Mouse (Mus musculus) layer of hippocampus, adult 2 months (tissue): ENCODE results near the gene Maz. TPM values are rescaled to one million over a fixed set of nuclear protein-coding genes. Genes with fewer than 3 reads are reported as not detected.
A peak's percentile ranks its signal among the peaks of the same experiment; 100 is the strongest.

Experiments used
- DNase-seq, 2 experiments: peaks; one replicate each; pipeline ENCODE4 v3.0.0; 2022; ENCODE audit warnings: low spot score in 2 of 2
- H3K27ac ChIP-seq: fragments of 200-600 bp; 2 replicates; pipeline ENCODE4 v1.8.1; 2022
- H3K4me3 ChIP-seq: fragments of 200-600 bp; 2 replicates; pipeline ENCODE4 v1.8.1; 2022; ENCODE audit warnings: mild to moderate bottlenecking
- CTCF ChIP-seq: fragments of 200-600 bp; conservative IDR thresholded peaks from 2 replicates; pipeline ENCODE4 v1.8.1; 2022; ENCODE audit warnings: antibody characterized with exemption, mild to moderate bottlenecking, moderate library complexity
- total RNA-seq, 2 experiments: library from RNA; stranded (reverse); gene quantifications; 2 replicates each; pipeline ENCODE4 v1.2.3; 2021

The Maz gene
- total RNA-seq, 2 experiments from 2014 or later = 242 to 258 TPM

GRCm38 (mm10) chr7:127026161-127026600 is 656 bp downstream of the Maz start:
- peak in 1 of 2 experiments; percentile 59 for DNase-seq

GRCm38 (mm10) chr7:127025556-127026160 is 1.2 kb downstream of the Maz start:
- Histone ChIP-seq H3K4me3 (peak overlapping the region; percentile 77), H3K27ac (peak overlapping the region; percentile 97)
- TF ChIP-seq CTCF = no peak
- DNase-seq = no peak

More at GRCm38 (mm10) chr7:127026161-127026600, 656 bp downstream of the Maz start:
- H3K27ac ChIP-seq = peak overlapping the region; percentile 97
- peak overlapping the region; percentile 77 for H3K4me3 ChIP-seq
- TF ChIP-seq CTCF = no peak

GRCm38 (mm10) chr7:127024755-127025555 is 1.9 kb downstream of the Maz start:
- Histone ChIP-seq H3K27ac (peak overlapping the region; percentile 97), H3K4me3 (peak overlapping the region; percentile 77)
- peak; percentile 68 for TF ChIP-seq CTCF
- peak; percentile 76 to 81 for DNase-seq

- DNase-seq = no peak
- no peak for TF ChIP-seq CTCF
- Histone ChIP-seq H3K27ac (peak overlapping the region; percentile 97), H3K4me3 (peak overlapping the region; percentile 77)
Observed at GRCm38 (mm10) chr7:127023896-127024690, 2.7 kb downstream of the Maz start.

GRCm38 (mm10) chr7:127023272-127023691 is 3.6 kb downstream of the Maz start:
- no peak for DNase-seq
- no peak overlapping the region for H3K4me3 ChIP-seq
- peak overlapping the region; percentile 99 for H3K27ac ChIP-seq
- TF ChIP-seq CTCF = no peak

- Histone ChIP-seq H3K27ac (peak overlapping the region; percentile 99), H3K4me3 (no peak overlapping the region)
- TF ChIP-seq CTCF = no peak
- no peak for DNase-seq
Observed at GRCm38 (mm10) chr7:127022528-127023271, 4.1 kb downstream of the Maz start.

GRCm38 (mm10) chr7:127021563-127022527 is 5.0 kb downstream of the Maz start:
- no peak for TF ChIP-seq CTCF
- Histone ChIP-seq H3K4me3 (peak overlapping the region; percentile 77), H3K27ac (peak overlapping the region; percentile 99)
- no peak for DNase-seq

- peak; percentile 62 to 72 for DNase-seq
- TF ChIP-seq CTCF = no peak
- Histone ChIP-seq H3K27ac (peak within 1 kb of the TSS; percentile 99), H3K4me3 (peak within 1 kb of the TSS; percentile 77)
Observed at GRCm38 (mm10) chr7:127020901-127021562, 5.8 kb downstream of the Maz start, which contains the start of the genes Gm42742 and Prrt2. Gene Gm42742 (minus strand): TSS chr7:127021097. Gene Prrt2 (minus strand): TSS chr7:127021211.

- DNase-seq = no peak
- no peak for TF ChIP-seq CTCF
- H3K27ac ChIP-seq = peak overlapping the region; percentile 99
- peak overlapping the region; percentile 77 for H3K4me3 ChIP-seq
Observed at GRCm38 (mm10) chr7:127020491-127020890, 6.3 kb downstream of the Maz start.

- no peak for TF ChIP-seq CTCF
- peak in 1 of 2 experiments; percentile 27 for DNase-seq
- H3K27ac ChIP-seq = peak overlapping the region; percentile 99
Observed at GRCm38 (mm10) chr7:127020031-127020430, 6.8 kb downstream of the Maz start.

More at GRCm38 (mm10) chr7:127020031-127020430, 6.8 kb downstream of the Maz start:
- H3K4me3 ChIP-seq = peak overlapping the region; percentile 77
